Mouse (Mus musculus): ENCODE data around the gene Higd1a. TPM values are rescaled to one million over a fixed set of nuclear protein-coding genes. Genes with fewer than 3 reads are reported as not detected.

Higd1a gene
- polyA plus RNA-seq, 2 experiments = 20.8 to 119 TPM

- WGBS (ENCODE audit: insufficient replicate concordance) = 53% methylated on average over 6 of the region's 6 CpGs
- Histone ChIP-seq H3K27ac (no peak overlapping the region), H3K9me3 (ENCODE audit: control insufficient read depth, low read length) (no peaks in the 10 kb centered on the region)
Measured at GRCm38 (mm10) chr9:121899306-121899705, 41.1 kb upstream of the Higd1a start.

DNA sequence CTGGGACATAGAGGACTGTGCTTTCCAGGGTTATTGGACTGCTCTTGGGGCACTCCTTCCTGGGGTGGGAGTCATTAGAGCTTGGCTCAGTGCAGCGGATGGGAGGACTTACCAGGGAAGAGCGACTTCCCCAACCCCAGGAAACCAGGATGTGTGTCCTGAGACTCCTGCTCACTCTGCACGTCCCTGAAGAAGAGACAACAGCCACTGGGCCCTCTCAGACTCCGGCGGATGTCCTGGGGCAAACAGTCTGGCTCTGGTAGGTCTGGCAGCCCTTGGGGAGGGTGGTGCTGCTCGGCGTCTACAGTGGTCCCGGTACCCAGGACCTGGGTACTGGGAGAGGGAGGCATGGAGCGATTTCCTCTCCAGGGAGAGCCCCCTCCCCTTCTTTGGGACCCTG, 40.1 kb upstream of the Higd1a start, which contains the start of gene Ackr2:
TSS of gene Ackr2 (plus strand) at position 111 of the 400 bp plus-strand sequence.
- Histone ChIP-seq H3K9ac (replicated peaks) (no peak within 1 kb of the TSS), H3K9me3 (ENCODE audit: control insufficient read depth, low read length) (no peaks in the 10 kb centered on the region), H3K36me3 (replicated peaks; ENCODE audit: control insufficient read depth, insufficient read depth, low read depth) (no peaks in the 10 kb centered on the region), H3K27ac (no peak within 1 kb of the TSS), H3K4me3 (ENCODE audit: insufficient read depth in 1 of 2, low read depth in 2 of 2, low read length in 2 of 2) (no peak within 1 kb of the TSS), H3K27me3 (ENCODE audit: control insufficient read depth, insufficient read depth, low read length) (no peaks in the 10 kb centered on the region), H3K4me2 (ENCODE audit: low read depth) (no peak within 1 kb of the TSS), H3K4me1 (replicated peaks; ENCODE audit: control insufficient read depth in 2 of 2, insufficient read depth in 2 of 2, low read length in 1 of 2) (no peaks in the 10 kb centered on the region)
- no peak for ATAC-seq (ENCODE audit: insufficient read depth)
- WGBS (ENCODE audit: insufficient replicate concordance) = 66% methylated on average over 9 of the region's 9 CpGs
- DNase-seq (ENCODE audit: low read depth in 3 of 3, low spot score in 3 of 3) = no peak
- no peak for TF ChIP-seq EP300 (IDR thresholded peaks at IDR 0.05; ENCODE audit: low read depth)
- TF ChIP-seq CTCF (IDR thresholded peaks at IDR 0.05; ENCODE audit: low read depth) = no peak

More at GRCm38 (mm10) chr9:121899306-121899705, 41.1 kb upstream of the Higd1a start:
- no peaks in the 10 kb centered on the region; a peak in 1 of 4 replicates for H3K4me1 ChIP-seq (replicated peaks; ENCODE audit: control insufficient read depth in 2 of 2, insufficient read depth in 2 of 2, low read length in 1 of 2)
- no peak overlapping the region for H3K4me2 ChIP-seq (ENCODE audit: low read depth)
- DNase-seq (ENCODE audit: low read depth in 3 of 3, low spot score in 3 of 3) (no peak), ATAC-seq (ENCODE audit: insufficient read depth) (no peak)
- no peaks in the 10 kb centered on the region for H3K27me3 ChIP-seq (ENCODE audit: control insufficient read depth, insufficient read depth, low read length)
- no peak overlapping the region for H3K4me3 ChIP-seq (ENCODE audit: insufficient read depth in 1 of 2, low read depth in 2 of 2, low read length in 2 of 2)
- H3K36me3 ChIP-seq (replicated peaks; ENCODE audit: control insufficient read depth, insufficient read depth, low read depth) = no peaks in the 10 kb centered on the region
- TF ChIP-seq EP300 (IDR thresholded peaks at IDR 0.05; ENCODE audit: low read depth) (no peak), CTCF (IDR thresholded peaks at IDR 0.05; ENCODE audit: low read depth) (no peak)
- no peak overlapping the region for H3K9ac ChIP-seq (replicated peaks)

DNA sequence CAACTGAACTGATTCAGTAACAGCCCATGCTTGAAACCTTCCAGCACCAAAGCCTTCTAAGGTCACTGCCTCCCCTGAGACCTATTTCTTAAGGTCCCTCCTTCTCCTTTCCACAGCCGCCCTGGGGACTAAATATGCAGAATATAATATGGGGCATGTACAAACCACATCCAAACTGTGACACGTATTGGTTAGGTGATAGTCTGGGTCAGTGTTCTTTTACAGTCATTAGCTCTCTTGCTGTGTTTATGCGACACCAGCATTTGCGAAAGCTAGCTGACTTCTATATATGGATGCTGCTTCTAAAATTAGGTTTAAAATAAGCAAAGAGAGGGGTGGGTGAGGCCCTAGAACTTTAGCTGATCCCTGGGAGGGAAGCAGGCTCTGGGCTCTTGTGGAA, 38.7 kb upstream of the Higd1a start:
- no peaks in the 10 kb centered on the region for H3K9me3 ChIP-seq (ENCODE audit: control insufficient read depth, low read length)
- no peak overlapping the region for H3K27ac ChIP-seq
- TF ChIP-seq CTCF (IDR thresholded peaks at IDR 0.05; ENCODE audit: low read depth) = no peak
- no peaks in the 10 kb centered on the region for H3K4me1 ChIP-seq (replicated peaks; ENCODE audit: control insufficient read depth in 2 of 2, insufficient read depth in 2 of 2, low read length in 1 of 2)
- H3K9ac ChIP-seq (replicated peaks) = no peak overlapping the region
- ATAC-seq (ENCODE audit: insufficient read depth) (no peak), DNase-seq (ENCODE audit: low read depth in 3 of 3, low spot score in 3 of 3) (no peak)
- H3K36me3 ChIP-seq (replicated peaks; ENCODE audit: control insufficient read depth, insufficient read depth, low read depth) = no peaks in the 10 kb centered on the region
- no peak overlapping the region for H3K4me2 ChIP-seq (ENCODE audit: low read depth)
- H3K4me3 ChIP-seq (ENCODE audit: insufficient read depth in 1 of 2, low read depth in 2 of 2, low read length in 2 of 2) = no peak overlapping the region
- no peaks in the 10 kb centered on the region for H3K27me3 ChIP-seq (ENCODE audit: control insufficient read depth, insufficient read depth, low read length)
- 57% methylated on average over 4 of the region's 4 CpGs for WGBS (ENCODE audit: insufficient replicate concordance)

DNA sequence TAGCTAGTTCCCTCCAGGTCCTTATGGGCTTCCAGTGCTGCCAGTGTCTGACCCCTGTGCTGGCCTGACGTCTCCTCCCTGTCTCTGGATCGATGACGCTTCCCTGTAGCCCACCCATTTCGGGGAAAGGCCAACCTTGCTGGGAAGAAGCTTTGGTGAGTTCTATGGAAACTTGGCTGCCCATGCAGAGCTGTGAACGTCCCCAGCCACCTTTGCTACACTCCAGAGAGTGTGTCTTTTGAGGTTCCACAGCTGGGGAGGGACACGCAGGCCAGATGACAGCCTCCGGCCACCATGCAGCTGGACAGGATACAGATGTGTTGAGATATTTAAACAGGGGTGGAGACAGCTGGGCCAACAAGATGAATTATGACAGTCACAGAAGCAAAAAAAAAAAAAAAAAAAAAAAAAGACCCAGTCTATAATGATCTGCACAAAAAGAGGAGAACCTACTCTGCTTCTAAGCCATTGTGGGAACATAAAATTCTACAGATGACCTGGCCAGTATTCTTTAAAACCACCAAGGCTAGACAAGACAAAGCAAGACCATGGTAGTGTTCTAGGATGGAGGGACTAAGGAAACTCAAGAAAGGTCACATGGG, 37.3 kb upstream of the Higd1a start:
- H3K27me3 ChIP-seq (ENCODE audit: control insufficient read depth, insufficient read depth, low read length) = no peaks in the 10 kb centered on the region
- TF ChIP-seq EP300 (IDR thresholded peaks at IDR 0.05; ENCODE audit: low read depth) = no peak

DNA sequence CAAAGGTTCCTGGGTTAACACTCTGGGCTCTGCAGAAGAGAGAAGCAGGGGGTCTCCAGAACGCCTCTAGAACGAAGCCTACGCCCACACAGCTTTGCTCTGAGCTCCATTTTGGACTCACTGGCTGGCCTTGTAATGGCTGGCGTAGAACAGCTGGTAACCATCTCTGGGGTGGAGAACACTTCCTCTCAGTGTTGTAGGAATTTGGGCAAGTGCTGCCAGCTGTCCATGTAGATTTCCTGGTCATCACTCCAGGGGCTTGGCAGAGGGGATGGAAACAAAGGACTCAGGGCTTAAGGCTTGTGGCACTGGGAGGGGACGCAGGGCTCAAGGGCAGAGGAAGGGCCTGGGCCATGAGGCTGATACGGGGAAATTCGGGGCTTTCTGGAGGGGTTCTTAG, 36.3 kb upstream of the Higd1a start:
- H3K4me3 ChIP-seq (ENCODE audit: insufficient read depth in 1 of 2, low read depth in 2 of 2, low read length in 2 of 2) = no peak overlapping the region
- TF ChIP-seq CTCF (IDR thresholded peaks at IDR 0.05; ENCODE audit: low read depth) = no peak
- TF ChIP-seq EP300 (IDR thresholded peaks at IDR 0.05; ENCODE audit: low read depth) = no peak
- H3K4me1 ChIP-seq (replicated peaks; ENCODE audit: control insufficient read depth in 2 of 2, insufficient read depth in 2 of 2, low read length in 1 of 2) = no peaks in the 10 kb centered on the region
- ATAC-seq (ENCODE audit: insufficient read depth) (no peak), DNase-seq (ENCODE audit: low read depth in 3 of 3, low spot score in 3 of 3) (no peak)
- no peak overlapping the region for H3K9ac ChIP-seq (replicated peaks)
- no peak overlapping the region for H3K4me2 ChIP-seq (ENCODE audit: low read depth)
- no peaks in the 10 kb centered on the region for H3K36me3 ChIP-seq (replicated peaks; ENCODE audit: control insufficient read depth, insufficient read depth, low read depth)
- H3K27ac ChIP-seq = no peak overlapping the region
- H3K9me3 ChIP-seq (ENCODE audit: control insufficient read depth, low read length) = no peaks in the 10 kb centered on the region
- WGBS (ENCODE audit: insufficient replicate concordance) = 65% methylated on average over 7 of the region's 7 CpGs
- H3K27me3 ChIP-seq (ENCODE audit: control insufficient read depth, insufficient read depth, low read length) = no peaks in the 10 kb centered on the region

More for the DNA sequence above, 37.3 kb upstream of the Higd1a start:
- DNase-seq (ENCODE audit: low read depth in 3 of 3, low spot score in 3 of 3) (no peak), ATAC-seq (ENCODE audit: insufficient read depth) (no peak)
- H3K4me2 ChIP-seq (ENCODE audit: low read depth) = no peak overlapping the region
- H3K36me3 ChIP-seq (replicated peaks; ENCODE audit: control insufficient read depth, insufficient read depth, low read depth) = no peaks in the 10 kb centered on the region
- no peak overlapping the region for H3K9ac ChIP-seq (replicated peaks)
- no peaks in the 10 kb centered on the region for H3K9me3 ChIP-seq (ENCODE audit: control insufficient read depth, low read length)
- no peaks in the 10 kb centered on the region for H3K4me1 ChIP-seq (replicated peaks; ENCODE audit: control insufficient read depth in 2 of 2, insufficient read depth in 2 of 2, low read length in 1 of 2)
- H3K4me3 ChIP-seq (ENCODE audit: insufficient read depth in 1 of 2, low read depth in 2 of 2, low read length in 2 of 2) = no peak overlapping the region
- no peak overlapping the region for H3K27ac ChIP-seq
- 42% methylated on average over 7 of the region's 7 CpGs for WGBS (ENCODE audit: insufficient replicate concordance)
